Mouse (Mus musculus) heart, postnatal 0 days (tissue): ENCODE data around the gene Spag9. TPM values are rescaled to one million over a fixed set of nuclear protein-coding genes. Genes with fewer than 3 reads are reported as not detected.
A peak's percentile ranks its signal among the peaks of the same experiment; 100 is the strongest.

Experiments used
- ATAC-seq: fragments of 200-750 bp; cut with Nextera tagmentation; 2 replicates; pipeline ENCODE4 v1.8.0; 2017; ENCODE audit warnings: low read depth, moderate number of reproducible peaks, moderate library complexity; ENCODE audit not compliant: insufficient read depth
- DNase-seq: peaks from one replicate; pipeline ENCODE4 v3.0.0-alpha.2; 2016; ENCODE audit warnings: low spot score
- H3K27ac ChIP-seq: fragments of 300-500 bp; sonication (generic); 2 replicates; pipeline ENCODE4 v1.5.1; 2014; ENCODE audit warnings: low read depth, mild to moderate bottlenecking
- H3K27me3 ChIP-seq: fragments of 300-500 bp; sonication (generic); 2 replicates; pipeline ENCODE4 v1.6.1; 2014; ENCODE audit warnings: low read length, mixed read lengths; ENCODE audit not compliant: control insufficient read depth, insufficient read depth
- H3K36me3 ChIP-seq: fragments of 300-500 bp; sonication (generic); replicated peaks from 2 replicates; pipeline ENCODE4 v1.6.1; 2014; ENCODE audit warnings: low read length, mixed read lengths; ENCODE audit not compliant: control insufficient read depth, insufficient read depth
- H3K4me1 ChIP-seq: fragments of 300-500 bp; sonication (generic); 2 replicates; pipeline ENCODE4 v1.6.1; 2014; ENCODE audit warnings: antibody characterized with exemption; ENCODE audit not compliant: control insufficient read depth, insufficient read depth
- H3K4me2 ChIP-seq: fragments of 300-500 bp; sonication (generic); 2 replicates; pipeline ENCODE4 v1.6.1; 2014; ENCODE audit warnings: low read depth, mild to moderate bottlenecking, low read length, moderate library complexity
- H3K4me3 ChIP-seq: fragments of 300-500 bp; sonication (generic); 2 replicates; pipeline ENCODE4 v1.5.1; 2014; ENCODE audit warnings: low read depth, low read length
- H3K9ac ChIP-seq: fragments of 300-500 bp; sonication (generic); replicated peaks from 2 replicates; pipeline ENCODE4 v1.6.1; 2014; ENCODE audit warnings: low read depth, low read length, mixed read lengths
- H3K9me3 ChIP-seq: fragments of 300-500 bp; sonication (generic); replicated peaks from 2 replicates; pipeline ENCODE4 v1.6.1; 2016; ENCODE audit warnings: low read length; ENCODE audit not compliant: control insufficient read depth
- CTCF ChIP-seq: IDR thresholded peaks from 2 replicates; pipeline ENCODE4 v1.5.1; 2016; ENCODE audit warnings: antibody characterized with exemption, control low read depth, low read depth
- EP300 ChIP-seq: IDR thresholded peaks from 2 replicates; pipeline ENCODE4 v1.6.1; 2016; ENCODE audit warnings: antibody characterized with exemption, low read depth
- WGBS: fragments of 180-500 bp; shearing (Covaris S2); extraction: QIAGEN DNeasy Blood & Tissue Kit; methylation state at CpG from one replicate; pipeline ENCODE4 v1.1.7; 2014; 5-methylcytosine and 5-hydroxymethylcytosine counted together
- polyA plus RNA-seq: library from polyadenylated mRNA; unstranded; fragments of >200 nt; fragmentation: Nextera tagmentation; extraction: Ambion mirVana; gene quantifications from 2 replicates; pipeline ENCODE4 v1.2.1, GENCODE M21; 2015
- total RNA-seq: library from RNA; depleted of rRNA; stranded (reverse); fragments of >200 nt; gene quantifications from 2 replicates; pipeline ENCODE4 v1.2.3, GENCODE M21; 2014; ENCODE audit warnings: low replicate concordance

Gene Spag9
- total and polyA plus RNA-seq, 2 experiments from 2014 or later: 40.0 to 47.8 TPM

DNA sequence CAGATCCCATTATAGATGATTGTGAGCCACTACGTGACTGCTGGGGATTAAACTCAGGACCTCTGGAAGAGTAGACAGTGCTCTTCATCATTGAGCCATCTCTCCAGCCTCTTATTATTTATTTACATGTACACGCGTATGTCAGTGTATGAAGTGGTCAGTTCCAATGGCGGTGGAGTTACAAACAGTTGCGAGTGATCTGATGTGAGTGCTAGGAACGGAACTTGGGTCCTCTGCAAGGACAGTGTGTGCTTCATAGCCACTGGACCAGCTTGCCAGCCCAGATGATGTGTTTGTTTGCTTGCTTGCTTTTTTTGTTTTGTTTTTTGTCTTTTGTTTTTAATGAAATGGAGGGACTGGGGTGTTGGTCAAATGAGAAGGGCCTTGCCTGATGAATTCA is 26.7 kb upstream of the Spag9 start:
- H3K4me3 ChIP-seq: no peak overlapping the region
- H3K4me2 ChIP-seq: 0 out of 2 replicates have a peak overlapping the region, but pooled peaks have one; percentile 48
- DNase-seq: no peak

DNA sequence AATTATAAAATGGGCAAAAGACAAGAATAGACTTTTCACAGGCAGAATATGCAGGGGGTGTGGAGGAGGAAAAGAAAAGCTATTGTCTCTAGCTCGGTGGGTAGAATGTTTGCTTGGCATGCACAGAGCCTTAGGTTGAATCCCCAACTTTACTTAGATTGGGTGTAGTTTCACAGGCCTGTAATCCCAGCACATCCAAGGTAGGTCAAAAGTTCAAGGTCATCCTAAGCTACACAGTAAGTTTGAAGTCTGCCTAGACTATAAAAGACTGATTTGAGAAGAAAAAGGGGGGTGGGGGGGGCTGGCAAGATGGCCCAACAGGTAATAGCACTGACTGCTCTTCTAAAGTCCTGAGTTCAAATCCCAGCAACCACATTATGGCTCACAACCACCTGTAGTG is 26.1 kb upstream of the Spag9 start:
- Histone ChIP-seq H3K36me3 (peaks cover 10% of the 10 kb centered on the region), H3K9me3 (no peaks in the 10 kb centered on the region), H3K4me2 (no peak overlapping the region), H3K27ac (no peak overlapping the region), H3K27me3 (no peaks in the 10 kb centered on the region), H3K4me1 (peaks cover 6% of the 10 kb centered on the region; the same call in 1 of the 2 replicates), H3K4me3 (no peak overlapping the region), H3K9ac (no peak overlapping the region)
- no peak for ATAC-seq
- DNase-seq: no peak
- TF ChIP-seq CTCF: no peak
- no peak for TF ChIP-seq EP300
- 74% methylated on average over 1 of the region's 1 CpGs for WGBS

More for the DNA sequence above, 26.7 kb upstream of the Spag9 start:
- ATAC-seq: no peak
- WGBS: 90% methylated on average over 6 of the region's 6 CpGs
- H3K27ac ChIP-seq: 0 out of 2 replicates have a peak overlapping the region, but pooled peaks have one; percentile 72
- H3K9me3 ChIP-seq: no peaks in the 10 kb centered on the region
- no peak overlapping the region for H3K9ac ChIP-seq
- H3K27me3 ChIP-seq: no peaks in the 10 kb centered on the region
- peaks cover 6% of the 10 kb centered on the region; the same call in 1 of the 2 replicates for H3K4me1 ChIP-seq
- H3K36me3 ChIP-seq: peaks cover 16% of the 10 kb centered on the region
- TF ChIP-seq CTCF (no peak), EP300 (no peak)

DNA sequence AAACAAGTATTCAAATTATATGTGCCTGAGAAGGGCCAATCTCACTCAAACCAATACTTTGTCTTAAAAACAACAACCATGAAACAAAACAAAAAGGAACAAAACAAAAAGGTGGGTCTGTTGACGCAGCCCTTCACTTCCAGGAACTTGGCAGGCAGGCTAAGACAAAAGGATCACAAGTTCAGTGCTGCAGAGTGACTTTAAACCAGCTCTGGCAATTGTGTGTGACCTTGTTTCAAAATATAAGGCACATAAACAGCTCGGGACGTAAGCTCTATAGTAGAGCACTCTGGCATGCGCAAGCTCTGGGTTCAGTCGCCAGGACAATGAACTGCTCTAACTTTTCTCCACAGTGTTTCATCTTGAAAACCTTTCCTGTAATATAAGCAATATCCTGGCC is 22.9 kb upstream of the Spag9 start:
- no peak for ATAC-seq
- DNase-seq: no peak
- WGBS: 78% methylated on average over 5 of the region's 5 CpGs
- Histone ChIP-seq H3K9me3 (no peaks in the 10 kb centered on the region), H3K27ac (no peak overlapping the region), H3K27me3 (no peaks in the 10 kb centered on the region), H3K36me3 (no peaks in the 10 kb centered on the region), H3K4me1 (no peaks in the 10 kb centered on the region), H3K4me3 (no peak overlapping the region), H3K4me2 (no peak overlapping the region), H3K9ac (no peak overlapping the region)
- no peak for TF ChIP-seq EP300
- no peak for TF ChIP-seq CTCF

GRCm38 (mm10) chr11:93979502-93980049 is 16.3 kb upstream of the Spag9 start:
- Histone ChIP-seq H3K4me2 (no peak overlapping the region), H3K9me3 (no peaks in the 10 kb centered on the region), H3K27ac (no peak overlapping the region), H3K4me3 (no peak overlapping the region), H3K36me3 (no peaks in the 10 kb centered on the region), H3K4me1 (no peaks in the 10 kb centered on the region), H3K27me3 (no peaks in the 10 kb centered on the region), H3K9ac (no peak overlapping the region)
- no peak for DNase-seq
- ATAC-seq: no peak
- WGBS: 61% methylated on average over 6 of the region's 6 CpGs
- TF ChIP-seq EP300 (no peak), CTCF (no peak)

GRCm38 (mm10) chr11:93984619-93985018 is 11.3 kb upstream of the Spag9 start:
- H3K27ac ChIP-seq: no peak overlapping the region
- ATAC-seq (no peak), DNase-seq (no peak)
- TF ChIP-seq EP300 (no peak), CTCF (no peak)
- H3K4me1 ChIP-seq: peaks cover 20% of the 10 kb centered on the region
- no peak overlapping the region for H3K4me2 ChIP-seq
- H3K4me3 ChIP-seq: no peak overlapping the region
- H3K9ac ChIP-seq: no peak overlapping the region
- no peaks in the 10 kb centered on the region for H3K36me3 ChIP-seq
- H3K27me3 ChIP-seq: no peaks in the 10 kb centered on the region
- no peaks in the 10 kb centered on the region for H3K9me3 ChIP-seq
- WGBS: 84% methylated on average over 3 of the region's 3 CpGs

- WGBS: 82% methylated on average over 5 of the region's 5 CpGs
- ATAC-seq (no peak), DNase-seq (no peak)
Observed at GRCm38 (mm10) chr11:93985265-93985664, 10.6 kb upstream of the Spag9 start.

More at GRCm38 (mm10) chr11:93985265-93985664, 10.6 kb upstream of the Spag9 start:
- no peak overlapping the region for H3K9ac ChIP-seq
- no peak overlapping the region for H3K4me2 ChIP-seq
- H3K9me3 ChIP-seq: no peaks in the 10 kb centered on the region
- TF ChIP-seq EP300 (no peak), CTCF (no peak)
- no peaks in the 10 kb centered on the region for H3K27me3 ChIP-seq
- H3K27ac ChIP-seq: no peak overlapping the region
- no peaks in the 10 kb centered on the region for H3K36me3 ChIP-seq
- no peak overlapping the region for H3K4me3 ChIP-seq
- H3K4me1 ChIP-seq: peaks cover 20% of the 10 kb centered on the region
